Mouse (Mus musculus) frontal cortex, adult 2 months (tissue): ENCODE results near the gene Cbx8. TPM values are rescaled to one million over a fixed set of nuclear protein-coding genes. Genes with fewer than 3 reads are reported as not detected.
A peak's percentile ranks its signal among the peaks of the same experiment; 100 is the strongest.

Source experiments
- DNase-seq, 2 experiments: peaks; one replicate each; pipeline ENCODE4 v3.0.0; 2022; ENCODE audit warnings: low spot score in 1 of 2; ENCODE audit errors: extremely low spot score in 1 of 2
- polyA plus RNA-seq: library from polyadenylated mRNA; depleted of rRNA; stranded (reverse); fragments of >200 nt; gene quantifications from 2 replicates; pipeline ENCODE4 v1.2.3, GENCODE M21; 2012

Gene Cbx8
- polyA plus RNA-seq, 1 experiment = 7.6 TPM

DNA sequence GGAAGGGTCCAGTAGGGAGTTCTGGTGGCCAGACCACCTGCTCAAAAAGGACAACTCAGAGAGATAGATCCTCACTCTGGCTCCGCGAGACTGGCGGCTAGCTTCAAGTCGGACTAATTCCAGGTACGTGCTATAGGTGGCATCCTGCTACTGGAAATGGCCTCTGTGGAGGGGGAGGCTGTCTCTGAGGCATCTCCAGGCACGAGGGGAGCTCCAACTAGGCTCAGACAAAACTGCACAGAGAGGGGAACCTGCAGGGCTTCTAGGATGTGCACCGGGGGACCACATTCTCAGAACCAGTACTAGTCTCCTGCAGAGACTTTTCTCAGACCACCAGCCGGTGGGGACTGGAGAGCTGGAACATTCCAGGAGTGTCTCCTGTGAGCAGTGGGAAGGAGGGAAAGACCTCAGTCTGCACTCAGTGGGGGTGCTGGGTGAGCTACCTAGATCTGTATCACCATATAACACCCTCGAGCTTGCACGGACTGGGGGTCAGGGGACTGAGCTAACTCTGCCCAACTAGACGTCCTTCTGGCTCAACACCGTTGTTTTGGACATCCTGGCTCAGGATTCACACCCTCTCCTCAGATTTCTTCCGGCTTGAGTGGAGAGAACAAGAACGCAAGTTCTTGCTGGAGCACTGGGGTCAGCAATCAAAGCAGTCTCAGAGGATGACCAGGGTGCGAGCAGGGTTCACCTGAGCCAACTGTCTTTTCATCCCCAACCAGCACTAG, 11.3 kb upstream of the Cbx8 start:
- DNase-seq = peak in 1 of 2 experiments; percentile 62

DNA sequence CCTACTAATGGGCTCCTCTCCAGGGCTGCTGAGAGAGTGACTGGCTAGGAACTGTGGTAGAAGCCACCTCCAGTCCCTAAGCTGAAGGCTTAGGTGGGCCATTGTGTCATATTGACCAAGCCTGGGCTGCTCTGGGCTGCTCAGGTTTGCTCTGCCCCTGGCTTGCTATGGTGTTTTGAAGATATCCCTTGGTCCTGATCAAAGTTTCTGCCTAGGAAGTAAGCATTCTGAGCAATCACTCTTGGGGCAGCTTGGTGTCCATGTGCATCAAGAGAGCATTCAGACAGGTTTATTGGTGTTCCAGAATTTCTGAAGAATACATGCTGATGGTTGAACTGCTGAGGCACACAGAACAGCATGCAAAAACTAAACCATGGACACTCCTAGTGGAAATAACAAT, 10.7 kb upstream of the Cbx8 start:
- DNase-seq = no peak

DNA sequence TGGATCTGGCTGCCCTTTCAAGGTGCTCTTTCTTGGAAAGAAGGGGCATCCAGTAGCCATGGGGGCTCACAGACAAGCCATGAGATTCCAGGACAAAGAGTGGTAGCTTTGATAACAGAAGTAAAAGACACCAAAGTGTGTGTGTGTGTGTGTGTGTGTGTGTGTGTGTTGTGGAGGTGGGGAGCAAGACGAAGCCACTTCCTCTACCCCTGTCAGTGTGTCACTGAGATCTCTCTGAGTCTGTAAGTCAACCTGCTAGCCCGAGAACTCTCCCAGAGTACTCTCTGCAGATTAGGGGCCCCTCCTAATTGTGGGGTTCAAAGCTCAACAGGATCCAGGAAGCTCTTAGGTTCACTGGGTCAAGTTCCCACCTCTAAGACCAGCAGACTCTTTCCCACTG, 9.6 kb upstream of the Cbx8 start:
- DNase-seq = no peak

DNA sequence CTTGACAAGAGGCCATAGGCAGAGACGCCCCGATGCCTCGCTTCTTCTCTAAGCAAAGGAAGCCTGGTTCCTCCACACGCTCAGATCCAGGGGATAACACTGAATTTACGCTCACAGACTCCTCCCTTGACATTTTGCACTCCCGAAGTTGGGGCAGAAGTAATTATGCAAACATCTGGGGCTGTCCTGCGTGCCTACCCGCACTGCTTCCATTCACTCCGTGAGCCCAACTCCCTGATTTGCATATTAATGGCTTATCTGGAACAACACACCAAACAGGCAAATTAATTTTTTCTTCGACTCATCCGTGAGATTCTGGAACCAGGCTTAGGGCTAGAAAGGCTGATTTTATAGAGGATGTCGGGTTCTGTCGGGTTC, 7.4 kb upstream of the Cbx8 start:
- DNase-seq = no peak

DNA sequence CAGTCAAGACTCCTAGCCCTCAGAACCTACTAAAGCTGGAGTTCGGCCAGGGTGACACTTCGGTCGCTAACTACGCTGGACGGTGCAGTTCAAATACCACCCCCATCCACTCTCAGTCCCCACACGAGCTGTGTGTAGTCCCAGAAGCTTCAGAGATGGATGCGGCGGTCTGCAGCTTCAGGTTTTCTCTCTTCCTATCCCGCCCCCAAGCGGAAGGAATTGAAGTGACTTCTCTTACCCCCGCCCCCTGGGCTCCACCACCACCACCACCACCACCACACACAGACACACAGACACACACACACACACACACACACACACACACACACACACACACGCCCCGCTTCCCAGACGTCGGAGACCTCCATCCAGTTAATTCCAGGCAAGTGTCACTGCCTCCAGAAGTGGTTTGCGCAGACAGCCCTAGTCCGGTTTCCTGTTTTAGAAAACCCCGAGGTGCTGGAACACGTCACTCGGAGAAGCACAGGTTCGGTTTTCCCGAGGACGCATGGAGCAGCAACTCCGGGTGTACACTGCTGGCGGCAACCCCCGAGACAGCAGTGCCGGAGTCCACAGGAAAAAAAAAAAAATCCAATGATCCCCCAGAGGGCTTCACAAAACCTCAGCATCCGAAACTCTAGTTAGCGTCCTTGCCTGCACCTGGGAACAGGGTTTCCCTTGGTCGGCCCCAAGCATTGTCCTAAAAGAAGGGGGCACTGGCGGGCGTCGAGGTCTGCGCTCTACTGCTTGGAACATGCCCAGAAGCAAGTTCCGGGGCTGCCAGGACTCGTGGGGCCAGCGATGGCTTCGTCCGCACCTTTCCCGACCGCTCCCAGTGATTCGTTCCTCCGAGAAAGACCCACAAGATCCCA, 6.7 kb upstream of the Cbx8 start:
- DNase-seq = no peak

DNA sequence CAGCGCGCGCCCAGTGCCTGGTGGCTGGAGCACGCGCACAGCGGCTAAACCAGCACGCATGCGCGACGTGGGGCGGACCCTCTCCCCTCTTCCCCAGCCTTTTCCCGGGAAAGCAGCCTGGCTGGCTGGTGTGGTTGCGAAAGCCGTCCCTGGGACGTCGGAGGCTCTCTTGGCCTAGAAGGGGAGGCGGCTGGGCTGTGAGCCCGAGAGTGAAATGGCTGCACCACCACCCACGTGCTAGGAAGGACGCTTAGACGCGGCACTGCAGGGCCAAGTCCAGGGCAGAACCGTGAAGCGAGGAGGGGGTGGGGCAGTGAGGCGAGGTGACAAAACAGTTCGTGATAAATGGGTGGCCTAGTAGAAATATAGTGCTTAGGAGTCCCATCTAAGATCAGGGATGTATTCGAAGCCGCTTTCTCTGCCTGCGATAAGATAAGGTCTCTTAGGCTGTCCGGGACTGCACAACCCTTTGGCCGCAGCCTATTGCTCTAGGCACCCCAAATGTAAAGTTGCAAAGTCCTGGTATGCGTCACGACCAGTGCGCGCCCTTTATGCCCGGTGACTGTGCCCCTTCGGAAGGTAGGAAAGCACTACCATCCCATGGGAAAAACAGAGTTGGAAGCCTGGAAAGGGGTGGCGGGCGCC, 6.0 kb upstream of the Cbx8 start:
- no peak for DNase-seq

DNA sequence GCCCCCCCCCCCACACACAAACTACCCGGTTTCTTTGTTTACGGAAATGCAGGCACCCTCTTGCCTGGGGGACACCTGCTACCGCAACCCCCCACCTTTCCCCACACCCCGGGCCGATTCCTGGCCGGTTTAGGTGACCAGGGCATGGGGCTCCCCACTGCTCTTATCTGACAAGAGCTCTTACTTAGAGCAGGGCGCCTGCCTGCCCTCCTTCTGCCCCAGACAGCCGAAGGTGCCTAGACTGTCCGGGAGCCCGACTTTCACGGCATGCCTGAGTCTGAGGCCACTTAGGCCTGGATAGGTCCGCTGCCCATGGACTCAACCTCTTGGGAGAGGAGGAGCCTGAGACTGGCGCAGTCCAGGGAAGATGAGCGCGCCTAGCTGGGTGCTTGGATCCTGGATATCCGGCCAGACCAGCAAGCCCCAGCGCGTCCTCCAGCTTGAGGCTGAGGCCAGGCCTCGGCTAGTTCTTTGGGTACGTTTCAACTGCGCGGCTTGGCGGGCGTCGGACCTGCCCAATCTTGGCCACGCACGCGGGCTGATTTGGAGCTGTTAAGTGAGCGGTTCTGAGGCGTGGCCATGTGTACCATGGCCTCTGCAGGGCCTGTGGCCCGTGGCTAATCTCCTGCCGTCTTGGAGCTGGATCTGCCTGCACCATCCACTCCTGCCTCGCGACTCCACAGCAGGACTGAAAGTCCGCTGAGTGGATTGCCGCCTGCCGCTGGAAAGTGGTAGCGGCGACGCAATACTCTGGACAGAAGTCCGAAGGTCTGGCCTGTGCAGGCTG, 4.0 kb upstream of the Cbx8 start:
- no peak for DNase-seq

DNA sequence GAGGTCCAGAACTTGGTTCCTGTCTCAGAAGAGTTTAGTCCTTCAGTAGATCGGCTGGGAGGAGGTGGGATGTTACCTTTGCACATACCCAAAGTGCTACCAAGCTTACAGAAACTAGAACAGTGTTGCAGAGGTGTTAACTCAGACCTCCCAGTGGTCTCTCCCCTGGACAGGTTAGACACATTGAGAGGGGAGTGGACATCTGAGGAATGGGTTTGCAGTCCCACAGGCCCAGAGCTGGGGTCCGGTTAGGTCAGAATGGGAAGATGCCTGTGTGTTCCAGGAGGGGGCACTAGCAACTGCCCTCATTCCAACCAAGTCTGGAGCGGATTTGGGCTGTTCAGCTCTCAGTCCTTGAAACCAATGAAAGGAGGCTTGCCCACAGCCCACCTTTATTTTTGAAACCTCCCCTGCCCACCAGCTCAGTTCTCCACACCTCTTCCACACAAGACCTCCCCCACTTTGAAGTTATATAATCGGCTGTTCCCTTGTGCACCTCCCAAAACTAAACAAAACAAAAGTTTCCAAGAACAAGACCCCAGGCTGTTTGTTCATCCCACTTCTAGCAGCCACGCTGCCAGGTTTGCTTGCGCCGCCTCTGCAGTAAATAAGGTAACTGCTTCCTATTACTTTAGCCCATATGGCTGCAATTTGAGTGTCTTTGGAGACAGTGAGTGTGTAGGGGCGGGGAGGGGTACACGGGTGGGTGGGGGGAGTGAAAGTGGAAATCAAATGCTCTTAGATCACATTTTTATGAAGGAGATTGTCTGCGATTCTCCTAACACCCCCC, 3.2 kb upstream of the Cbx8 start:
- no peak for DNase-seq

DNA sequence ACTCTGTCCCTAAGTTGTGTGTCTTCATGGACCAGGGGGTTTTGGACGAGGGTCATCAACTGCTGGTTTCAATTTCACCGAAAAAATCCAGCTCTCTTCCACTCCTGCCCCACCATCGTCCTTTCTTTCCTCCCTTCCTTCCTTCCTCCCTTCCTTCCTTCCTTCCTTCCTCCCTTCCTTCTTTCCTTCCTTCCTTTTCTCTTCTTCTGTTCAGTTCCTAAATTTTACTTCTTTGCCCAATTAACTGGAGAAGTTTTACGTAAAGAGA, 2.4 kb upstream of the Cbx8 start:
- no peak for DNase-seq

DNA sequence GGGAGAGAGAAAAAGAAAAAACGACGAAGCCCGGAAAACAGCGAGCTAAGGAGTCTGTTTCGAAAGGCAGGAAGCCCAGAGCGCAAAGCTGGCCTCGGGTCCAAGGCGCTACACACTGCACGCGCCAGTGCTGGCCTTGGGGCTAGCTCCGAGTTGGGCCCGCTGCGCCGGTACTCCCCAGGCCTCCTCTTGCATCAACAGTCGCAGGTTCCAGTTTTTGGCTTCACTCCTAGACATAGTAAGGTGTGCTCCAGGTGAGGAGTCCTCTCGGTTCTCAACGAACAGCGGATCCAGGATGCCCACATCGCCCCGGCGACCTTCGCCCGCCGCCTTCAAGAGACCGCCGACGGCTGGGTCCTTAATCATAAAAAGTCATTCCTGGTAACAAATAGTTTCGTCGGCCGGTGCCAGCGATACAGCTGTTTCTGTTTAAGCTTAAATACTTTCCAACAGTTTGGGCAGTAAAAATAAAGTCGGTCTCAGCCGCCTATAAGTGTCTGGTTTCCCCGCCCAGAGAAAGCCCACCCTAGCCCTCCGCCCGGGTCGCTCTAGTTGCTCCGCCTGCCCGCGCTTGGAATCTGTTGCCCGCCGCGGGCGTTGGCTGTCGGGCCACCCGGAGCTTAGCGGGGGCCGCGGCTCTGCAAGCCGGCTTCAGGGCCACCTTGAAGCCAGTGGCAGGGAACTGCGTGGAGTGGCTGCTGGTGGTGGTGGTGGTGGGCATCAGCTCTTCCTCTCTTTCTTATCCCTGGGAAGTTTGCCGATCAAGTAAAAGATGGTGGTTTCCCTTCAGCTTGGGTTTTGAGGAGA, 1.9 kb upstream of the Cbx8 start:
- DNase-seq = no peak

DNA sequence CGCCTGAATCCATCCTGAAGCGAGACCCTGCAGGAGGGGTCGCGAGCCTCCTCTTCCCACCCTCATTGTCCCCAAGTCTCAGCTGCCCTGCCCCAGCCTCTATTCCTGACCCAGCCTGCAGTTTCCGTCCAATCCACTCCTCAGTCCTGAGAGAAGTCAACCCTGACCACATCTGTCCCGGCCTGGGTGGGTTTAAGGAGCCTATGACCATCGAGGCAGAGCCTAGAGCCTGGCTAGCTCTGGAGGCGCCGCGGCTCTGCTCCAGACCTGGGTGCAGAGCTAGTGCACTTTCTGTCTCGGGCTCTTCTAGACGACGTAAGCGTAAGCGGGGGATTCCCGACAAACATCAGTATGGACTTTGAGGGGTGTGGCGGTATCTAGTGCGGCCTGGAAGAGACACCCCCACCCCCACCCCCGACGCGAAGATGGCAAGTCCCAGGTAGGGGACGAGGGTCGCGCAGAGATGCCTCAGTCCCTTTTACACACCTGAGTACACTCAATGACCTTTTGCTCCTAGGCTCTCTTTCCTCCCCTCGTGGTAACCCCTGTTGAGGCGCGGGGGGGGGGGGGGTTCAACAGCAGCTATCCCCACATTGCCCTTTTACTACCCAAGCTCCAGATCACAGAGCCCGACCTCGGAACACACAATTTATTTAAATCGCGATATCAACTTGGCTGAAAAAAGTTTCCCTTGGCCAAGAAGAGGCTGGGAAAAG, 1.1 kb upstream of the Cbx8 start:
- no peak for DNase-seq

DNA sequence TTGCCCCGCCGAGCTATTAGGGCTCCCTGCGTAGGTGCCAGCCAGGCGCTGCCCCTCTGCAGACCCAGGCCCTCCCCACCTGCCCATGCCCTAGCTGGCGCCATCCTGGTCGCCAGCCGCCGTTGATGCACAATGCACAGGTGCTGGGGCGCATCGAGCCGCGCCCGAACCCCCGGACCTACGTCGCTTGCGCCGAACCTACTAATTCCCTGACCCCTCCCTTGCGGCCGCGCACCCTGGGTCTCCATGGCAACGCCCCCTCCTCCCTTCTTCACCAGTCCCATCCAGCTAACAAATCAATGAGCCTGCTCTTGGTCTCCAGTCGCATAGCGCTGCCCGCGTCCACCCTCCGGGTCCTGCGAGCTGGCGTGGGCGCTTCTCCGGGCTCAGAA, 552 bp upstream of the Cbx8 start:
- DNase-seq = peak in 1 of 2 experiments; percentile 57

DNA sequence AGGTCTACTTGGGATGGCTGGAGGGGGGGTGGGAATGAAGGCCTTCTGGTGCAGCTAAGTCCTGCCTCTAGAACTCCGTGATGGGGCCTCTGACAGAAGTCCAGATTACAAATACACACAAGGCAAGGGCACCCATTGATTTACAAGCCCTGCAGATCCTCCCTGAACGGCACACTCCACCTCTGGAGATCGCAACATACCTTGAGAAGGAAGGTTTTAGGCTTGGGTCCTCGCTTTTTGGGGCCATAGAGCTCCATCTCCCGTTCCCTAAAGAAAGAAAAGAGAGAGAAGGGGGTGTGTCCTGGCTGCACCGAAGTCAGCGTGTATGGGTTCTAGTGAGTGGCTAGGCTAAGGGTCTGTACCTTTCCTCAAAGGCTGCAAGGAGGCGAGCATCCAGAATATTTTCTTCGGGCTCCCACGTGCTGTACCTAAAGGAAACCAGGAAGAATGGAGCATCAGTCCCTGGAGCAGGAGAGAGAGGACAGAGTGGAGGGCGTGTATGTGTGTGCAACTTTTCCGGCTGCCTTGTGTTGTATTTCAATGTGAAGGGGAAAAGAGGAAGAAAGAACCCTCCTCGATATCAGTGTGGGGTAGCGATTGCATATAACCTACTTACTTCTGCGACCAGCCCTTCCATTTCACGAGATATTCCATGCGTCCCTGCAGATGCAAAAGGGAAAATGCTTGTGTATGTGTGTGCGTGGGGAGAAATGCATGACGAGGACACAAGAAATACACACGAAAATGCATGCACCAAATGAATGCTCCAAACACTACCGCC, 847 bp downstream of the Cbx8 start:
- no peak for DNase-seq

DNA sequence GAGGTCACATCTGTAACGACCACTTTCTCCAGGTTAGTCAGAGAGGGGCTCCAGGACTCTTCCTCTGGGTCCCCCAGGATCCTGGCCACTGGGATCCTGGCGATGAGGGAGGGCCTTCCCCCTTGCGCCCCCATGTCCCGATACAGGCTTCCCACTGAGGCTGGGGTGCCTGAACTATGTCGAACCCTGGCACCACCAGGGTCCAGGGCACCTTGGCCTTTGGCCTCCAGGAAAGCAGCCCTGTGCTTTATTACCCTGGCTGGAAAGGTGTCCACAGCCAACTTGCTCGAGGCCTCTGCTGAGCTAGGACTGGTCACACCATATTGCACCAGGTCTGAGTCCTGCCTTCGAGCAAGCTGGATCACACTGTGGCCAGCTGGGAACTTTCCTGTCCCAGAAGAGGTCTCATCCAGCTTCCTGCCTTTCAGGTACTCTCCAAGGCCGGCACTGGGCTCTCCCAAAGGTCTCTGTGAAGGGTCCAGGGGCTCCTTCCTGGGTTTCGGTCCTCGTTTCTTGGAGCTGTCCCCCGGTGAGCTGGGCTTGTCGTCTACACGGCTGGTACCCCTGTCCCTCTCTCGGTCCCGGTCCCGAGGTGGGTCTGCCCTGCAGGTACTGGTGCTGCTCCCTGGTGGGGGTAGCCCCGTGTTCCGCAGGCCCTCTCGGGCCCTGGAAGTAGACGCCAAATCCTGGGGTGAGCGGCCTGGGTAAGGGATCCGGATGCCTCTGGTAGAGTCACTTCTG, 1.9 kb downstream of the Cbx8 start:
- no peak for DNase-seq

DNA sequence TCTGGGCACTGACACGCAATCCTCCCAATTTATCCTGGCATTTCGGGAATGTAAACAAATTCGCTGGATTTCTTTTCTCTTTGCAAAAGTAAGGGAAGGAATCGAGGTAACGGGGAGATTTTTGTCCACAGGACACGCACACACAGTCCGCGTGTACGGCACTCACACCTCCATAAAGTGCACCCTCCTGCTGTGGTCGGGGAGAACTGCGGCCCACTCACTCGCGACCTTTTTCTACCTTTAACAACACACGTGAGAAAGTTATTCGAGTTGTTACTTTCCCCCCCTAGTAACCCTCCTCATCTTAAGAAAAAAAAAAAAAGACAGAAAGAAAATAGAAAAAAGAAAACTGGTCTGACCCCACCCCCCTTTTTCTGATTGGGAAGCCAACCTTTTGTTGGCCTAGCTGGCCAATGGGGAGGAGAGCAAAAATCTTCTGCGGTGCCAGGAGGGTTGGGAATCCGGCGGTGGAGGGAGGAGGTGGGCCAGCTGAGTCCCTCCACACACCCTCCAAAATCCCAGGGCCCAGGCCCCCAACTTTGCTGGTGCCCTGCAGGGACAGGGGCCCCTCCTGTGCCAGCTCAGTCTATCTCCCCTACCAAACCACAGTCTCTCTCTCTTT, 2.9 kb downstream of the Cbx8 start:
- no peak for DNase-seq

DNA sequence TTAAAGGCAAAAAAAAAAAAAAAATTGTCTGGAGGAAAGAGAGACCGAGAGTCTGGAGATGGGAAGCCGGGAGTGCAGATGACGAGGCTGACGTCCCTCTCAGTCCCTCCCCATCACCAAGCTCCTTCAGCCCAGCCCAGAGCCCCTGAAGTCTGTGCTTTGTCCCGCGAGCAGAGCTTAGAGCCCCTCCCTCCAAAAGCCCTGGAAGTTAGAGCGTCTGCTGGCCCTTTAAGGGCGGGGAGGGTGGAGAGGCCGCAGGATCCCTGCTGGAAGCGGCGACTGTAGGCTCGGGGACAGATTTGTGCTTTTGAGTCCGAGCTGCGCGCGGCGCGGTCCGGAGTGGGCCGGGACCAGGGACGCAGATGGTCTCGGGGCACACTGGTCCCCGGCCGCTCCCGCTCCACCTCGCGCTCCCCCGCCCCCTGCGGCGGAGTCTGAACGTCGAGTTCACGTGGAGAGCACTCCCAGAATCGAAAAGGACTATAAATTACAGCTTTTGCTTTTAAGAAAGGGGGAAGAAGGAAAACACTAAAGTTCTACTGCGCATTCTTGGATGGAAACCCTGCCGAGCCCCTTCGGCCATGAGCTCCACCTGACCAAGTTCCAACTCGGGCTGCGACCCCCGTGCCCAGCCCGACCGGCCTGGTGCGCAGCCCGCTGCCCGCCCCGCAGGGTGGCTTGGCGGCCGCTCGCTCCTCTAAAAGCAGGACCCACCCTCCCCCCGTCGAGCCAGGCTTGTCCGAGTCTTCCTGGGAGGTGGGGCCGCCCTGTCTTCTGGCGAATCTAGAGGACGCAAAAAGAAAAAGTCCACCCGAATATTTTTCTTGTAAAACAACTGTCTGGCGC, 3.6 kb downstream of the Cbx8 start:
- DNase-seq = no peak
